Mouse (Mus musculus): ENCODE measurements around the gene Gm10799. TPM values are rescaled to one million over a fixed set of nuclear protein-coding genes. Genes with fewer than 3 reads are reported as not detected.
"Not testable (repeated sequence)": the region's sequence is repeated elsewhere in the genome, so short reads cannot be mapped to it uniquely, and the experiment has no call there.

Gene Gm10799
- not detected for total RNA-seq (2021)
- long read RNA-seq, experiment 1: 0 reads
- long read RNA-seq, experiment 2: 0 reads

DNA sequence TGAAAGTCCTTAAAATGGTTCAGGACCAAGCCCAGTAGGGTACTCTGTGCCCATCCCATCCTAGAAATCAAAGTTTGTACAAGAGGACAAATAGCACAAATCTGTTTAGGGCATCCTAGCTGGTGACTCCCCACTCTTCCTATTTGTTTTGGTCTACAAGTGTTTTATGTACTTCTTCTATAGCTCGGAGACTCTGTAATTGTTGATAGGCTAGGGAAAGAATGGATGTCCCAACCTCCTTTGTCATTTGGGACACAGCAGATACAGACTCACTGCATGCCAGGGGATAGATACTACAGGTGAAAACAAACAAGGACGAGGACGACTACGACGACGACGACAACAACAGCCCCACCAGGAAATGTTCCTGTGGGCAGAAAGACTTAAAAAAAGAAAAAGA is at the start of gene Gm10799:
TSS of gene Gm10799 (minus strand) at position 101 of the 400 bp plus-strand sequence.
- DNase-seq (ENCODE audit: low spot score in 2 of 2): not testable (repeated sequence)

DNA sequence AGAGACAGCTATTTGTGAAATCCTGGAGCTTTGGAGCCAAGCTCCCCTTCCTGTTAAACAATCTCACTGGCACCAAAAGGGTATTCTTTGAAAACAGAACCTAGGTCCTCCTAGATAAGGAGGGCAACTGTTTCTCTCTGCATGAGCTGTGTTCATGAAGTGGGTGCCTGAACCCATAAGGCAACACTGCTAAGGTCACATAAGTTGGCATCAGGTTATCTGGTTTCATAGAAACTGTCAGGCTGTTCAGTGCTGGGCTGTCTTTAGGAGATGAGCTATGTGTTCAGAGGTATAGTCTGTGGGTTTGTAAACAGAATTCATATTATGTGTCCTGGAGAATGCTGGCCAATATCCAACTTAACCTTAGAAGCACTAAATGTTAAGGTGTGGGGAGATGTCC is 48.8 kb upstream of the Gm10799 start:
- not testable (repeated sequence) for DNase-seq (ENCODE audit: low spot score in 2 of 2)

DNA sequence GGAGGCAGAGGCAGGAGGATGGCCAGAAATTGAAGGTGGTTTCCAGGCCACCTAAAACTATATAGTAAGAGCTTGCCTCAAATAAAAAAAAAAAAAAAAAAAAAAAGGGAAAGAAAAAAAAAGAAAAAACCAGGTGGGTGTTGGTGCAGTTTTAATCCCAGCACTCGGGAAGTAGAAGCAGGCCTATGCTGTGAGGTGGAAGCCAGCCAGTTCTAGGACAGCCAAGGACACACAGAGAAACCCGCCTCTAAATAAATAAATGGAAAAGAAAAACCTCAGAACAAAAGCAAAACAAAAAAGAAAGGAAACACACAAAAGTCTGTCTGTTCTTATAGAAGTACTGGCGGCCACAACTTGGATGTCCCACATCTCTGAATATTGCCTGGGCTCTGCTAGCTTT is 46.5 kb upstream of the Gm10799 start:
- DNase-seq (ENCODE audit: low spot score in 2 of 2): no peak

DNA sequence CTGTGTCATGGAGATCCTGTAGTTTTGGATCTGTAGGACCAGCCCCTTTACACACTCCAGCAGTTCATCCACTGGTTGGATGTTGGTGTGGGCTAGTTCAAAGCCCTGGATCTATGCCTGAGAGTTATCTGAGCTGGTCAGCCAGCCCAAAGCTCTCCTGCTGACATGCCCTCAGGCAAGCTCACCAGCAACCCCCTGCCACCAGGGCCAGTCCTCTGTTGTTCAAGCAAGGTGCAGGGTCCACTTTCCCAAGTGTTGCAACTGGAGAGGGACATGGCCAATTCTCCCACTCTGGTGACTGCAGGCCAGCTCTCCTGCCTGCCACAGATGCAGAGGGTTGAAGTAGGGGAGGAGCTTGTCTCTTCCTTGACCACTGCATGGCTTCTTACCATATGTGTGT is 45.2 kb upstream of the Gm10799 start:
- not testable (repeated sequence) for DNase-seq (ENCODE audit: low spot score in 2 of 2)

DNA sequence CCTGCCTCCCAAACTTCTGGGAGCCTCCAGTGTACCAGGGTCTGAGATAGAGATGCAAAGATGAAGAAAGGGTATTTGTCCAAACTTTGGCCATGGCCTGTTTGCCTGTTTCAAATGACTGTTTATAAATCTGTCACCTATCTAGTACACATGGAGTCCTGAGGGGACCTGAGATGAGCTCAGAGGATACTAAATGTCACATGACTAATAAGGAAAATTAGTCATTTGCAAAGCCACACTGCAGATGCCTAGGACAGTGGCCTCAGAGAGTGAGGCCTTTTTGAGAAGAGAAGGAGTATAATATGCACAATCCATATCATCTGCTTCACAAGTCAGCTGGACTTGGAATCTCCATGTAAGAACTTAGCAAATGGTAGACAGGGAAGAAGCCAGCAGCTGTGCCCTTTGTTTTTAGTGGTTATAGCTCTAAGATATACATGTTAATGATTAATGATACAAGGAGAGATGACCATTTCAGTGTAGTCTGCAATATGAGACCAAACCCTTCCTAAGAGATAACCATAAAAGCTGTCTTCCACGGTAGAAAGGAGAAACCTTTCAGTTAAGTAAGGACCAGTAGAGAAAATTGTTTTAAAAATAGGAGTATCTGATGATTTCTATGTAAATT is 42.9 kb upstream of the Gm10799 start:
- not testable (repeated sequence) for DNase-seq (ENCODE audit: low spot score in 2 of 2)

DNA sequence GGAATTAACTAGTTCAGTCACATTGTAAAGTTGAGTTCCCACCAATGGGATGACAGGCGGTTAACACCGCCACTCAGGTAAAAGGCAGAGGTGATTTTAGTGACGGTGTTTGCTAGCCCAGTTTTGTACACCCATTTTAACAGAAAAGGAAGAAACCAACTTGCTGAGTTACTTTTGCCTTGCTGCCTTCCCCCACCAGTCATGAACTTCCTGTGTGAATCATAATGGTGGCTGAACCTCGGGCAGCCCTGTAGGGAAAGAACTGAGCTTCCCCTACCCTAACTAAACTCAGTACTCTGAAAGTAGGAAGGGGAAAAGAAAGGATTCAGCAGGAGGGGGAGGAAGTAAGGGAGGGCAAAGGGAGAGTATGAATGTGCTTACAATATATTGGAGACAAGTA is 41.7 kb upstream of the Gm10799 start:
- DNase-seq (ENCODE audit: low spot score in 2 of 2): no peak

DNA sequence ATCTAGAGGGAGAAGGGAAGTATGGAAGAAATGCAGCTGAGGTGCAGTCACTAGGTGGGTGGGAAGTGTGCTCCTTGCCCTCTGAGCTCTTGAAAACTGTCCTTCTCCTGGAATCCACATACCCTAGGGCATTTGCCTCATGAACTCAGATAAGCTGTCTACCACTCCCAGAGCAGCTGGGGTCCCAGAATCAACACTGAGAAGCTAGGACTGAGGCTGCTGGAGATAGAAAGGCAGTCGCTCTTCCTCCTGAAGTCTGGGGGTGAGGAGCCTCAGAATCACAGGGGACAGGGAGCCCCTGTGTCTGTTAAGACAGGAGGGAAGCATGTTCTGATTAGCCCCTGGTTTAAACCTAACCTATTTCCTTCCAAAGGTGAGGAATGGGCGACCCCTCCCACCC is 41.2 kb upstream of the Gm10799 start:
- no peak for DNase-seq (ENCODE audit: low spot score in 2 of 2)

DNA sequence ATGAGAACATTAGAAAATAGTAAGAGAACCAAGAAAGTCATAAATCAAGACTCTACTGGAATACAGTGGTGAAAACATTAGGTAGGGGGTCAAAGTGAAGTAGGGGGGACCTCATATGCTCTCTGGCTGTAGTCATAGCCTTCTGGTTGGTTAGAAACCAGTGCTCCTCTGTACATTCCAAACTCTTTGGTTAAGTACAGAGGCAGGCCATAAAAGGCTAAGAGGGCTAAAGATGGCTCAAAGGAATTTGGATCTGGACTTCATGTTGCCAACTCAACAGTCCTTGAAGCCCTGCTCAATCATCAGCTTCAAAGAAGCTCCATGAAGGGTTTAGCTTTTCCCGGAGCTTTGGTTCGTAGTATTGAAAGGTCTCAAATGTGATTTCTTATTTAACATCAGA is 40.7 kb upstream of the Gm10799 start:
- DNase-seq (ENCODE audit: low spot score in 2 of 2): not testable (repeated sequence)

DNA sequence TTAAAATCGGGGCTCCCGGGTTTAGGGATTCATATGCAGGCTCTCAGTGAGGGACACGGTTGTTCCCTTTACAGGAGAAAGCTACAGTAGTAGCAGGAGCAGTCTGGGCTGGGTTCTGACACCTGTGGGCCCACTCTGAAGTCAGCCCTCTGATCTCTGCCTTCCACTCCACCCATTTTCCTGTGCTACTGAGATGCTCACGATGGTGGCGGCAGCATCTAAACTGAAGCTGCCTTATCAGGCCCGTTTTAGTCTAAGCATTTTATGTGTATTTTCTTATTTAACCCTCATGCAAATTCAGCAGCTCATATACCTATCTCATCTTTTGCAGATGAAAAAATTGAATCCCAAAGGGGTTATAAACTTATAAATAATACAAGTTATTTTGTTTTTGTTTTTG is 36.5 kb upstream of the Gm10799 start:
- DNase-seq (ENCODE audit: low spot score in 2 of 2): no peak

DNA sequence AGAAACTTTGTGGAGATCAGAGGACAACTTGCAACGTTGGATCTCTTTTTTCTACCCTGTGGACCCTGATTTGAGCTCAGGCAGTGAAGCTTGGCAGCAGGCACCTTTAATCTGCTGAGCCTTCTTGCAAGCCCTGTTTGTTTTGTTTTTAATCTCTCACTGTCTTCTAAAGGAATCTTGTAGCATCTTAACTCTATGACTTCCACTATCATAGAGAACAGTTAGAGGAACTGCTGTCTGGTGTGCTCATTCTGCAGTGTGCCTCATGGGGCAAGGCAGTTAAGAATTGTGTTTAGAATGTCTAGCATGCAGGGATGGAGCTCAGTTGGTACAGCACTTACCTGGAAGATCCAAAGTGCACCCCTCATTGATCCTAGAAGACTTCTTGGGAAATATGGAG is 31.6 kb upstream of the Gm10799 start:
- no peak for DNase-seq (ENCODE audit: low spot score in 2 of 2)

DNA sequence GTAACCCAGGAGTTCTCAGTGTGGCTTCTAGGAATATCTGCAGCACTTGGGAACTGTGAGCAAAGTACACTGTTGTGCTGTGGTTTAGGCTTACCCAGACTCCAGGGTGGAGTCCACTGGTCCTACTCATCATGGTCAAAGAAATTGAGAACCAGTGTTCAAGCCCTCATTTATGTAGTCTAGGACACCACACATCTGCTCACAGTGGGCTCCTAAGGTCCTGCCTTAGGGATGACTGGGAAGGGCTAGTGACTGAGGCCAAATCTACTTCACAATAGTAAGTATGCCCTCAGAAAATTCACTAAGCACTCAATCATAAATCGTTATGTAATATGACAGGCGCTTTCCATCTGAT is 30.9 kb upstream of the Gm10799 start:
- no peak for DNase-seq (ENCODE audit: low spot score in 2 of 2)

DNA sequence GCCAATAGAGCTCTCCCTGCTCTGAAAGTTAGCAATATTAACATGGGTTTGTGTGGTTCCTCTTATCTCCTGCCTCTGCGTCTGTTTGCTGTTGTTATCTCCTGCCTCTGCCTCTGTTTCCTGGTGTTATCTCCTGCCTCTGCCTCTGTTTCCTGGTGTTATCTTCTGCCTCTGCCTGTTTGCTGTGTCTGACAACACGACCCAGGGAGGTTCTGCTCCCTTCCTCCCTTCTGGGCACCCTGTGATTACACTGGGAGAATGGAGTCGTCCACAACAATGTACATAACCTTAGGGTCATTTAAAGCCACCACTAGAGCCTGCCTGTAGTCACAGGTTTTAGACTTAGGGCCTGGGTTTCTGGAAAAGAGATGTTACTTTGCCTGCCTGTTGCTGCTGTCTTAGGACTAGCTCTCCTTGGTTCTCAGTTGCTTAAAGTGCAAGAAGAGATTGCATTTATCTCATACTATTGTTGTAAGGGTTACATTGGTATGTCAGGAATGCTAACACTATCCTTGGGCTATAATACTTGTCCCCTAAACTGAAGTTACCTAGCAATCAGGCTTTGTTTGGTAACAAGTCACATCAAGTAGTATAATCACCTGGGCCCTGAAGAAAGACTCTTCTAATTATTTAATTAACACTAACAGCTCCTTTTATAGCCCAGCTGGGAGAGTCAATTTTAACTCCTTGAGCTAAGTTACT is 30.3 kb upstream of the Gm10799 start:
- no peak for DNase-seq (ENCODE audit: low spot score in 2 of 2)

DNA sequence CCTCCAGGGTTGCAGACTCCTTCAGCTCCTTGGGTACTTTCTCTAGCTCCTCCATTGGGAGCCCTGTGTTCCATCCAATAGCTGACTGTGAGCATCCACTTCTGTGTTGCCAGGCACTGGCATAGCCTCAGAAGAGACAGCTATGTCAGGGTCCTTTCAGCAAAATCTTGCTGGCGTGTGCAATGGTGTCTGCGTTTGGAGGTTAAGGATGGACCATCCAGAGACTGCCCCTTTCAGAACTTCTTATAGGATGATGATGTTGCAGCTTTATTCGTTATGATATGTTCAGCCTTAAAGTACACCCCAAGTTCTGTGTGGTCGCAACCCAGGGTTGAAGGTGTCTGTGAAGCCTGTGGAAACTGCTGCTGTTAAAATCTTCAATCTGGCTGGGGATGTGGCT is 29.0 kb upstream of the Gm10799 start:
- not testable (repeated sequence) for DNase-seq (ENCODE audit: low spot score in 2 of 2)

DNA sequence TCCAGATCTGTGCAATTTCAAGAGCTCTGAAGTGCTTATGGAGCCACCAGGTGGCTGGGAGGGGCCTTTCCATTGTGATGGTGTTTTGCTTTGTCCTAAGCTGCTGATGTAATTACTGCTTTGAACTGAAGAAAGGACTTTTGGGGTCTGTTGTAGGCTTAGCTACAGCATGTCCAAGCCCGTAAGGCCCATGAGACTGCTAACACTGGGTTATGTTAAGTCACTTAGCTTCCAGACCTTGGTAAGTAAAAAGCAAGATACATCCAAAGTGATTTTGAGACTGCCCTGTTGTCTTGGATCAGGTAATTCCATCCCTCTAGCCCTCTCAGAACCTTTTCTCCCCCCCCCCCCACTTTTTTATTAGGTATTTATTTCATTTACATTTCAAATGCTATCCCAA is 28.4 kb upstream of the Gm10799 start:
- not testable (repeated sequence) for DNase-seq (ENCODE audit: low spot score in 2 of 2)

DNA sequence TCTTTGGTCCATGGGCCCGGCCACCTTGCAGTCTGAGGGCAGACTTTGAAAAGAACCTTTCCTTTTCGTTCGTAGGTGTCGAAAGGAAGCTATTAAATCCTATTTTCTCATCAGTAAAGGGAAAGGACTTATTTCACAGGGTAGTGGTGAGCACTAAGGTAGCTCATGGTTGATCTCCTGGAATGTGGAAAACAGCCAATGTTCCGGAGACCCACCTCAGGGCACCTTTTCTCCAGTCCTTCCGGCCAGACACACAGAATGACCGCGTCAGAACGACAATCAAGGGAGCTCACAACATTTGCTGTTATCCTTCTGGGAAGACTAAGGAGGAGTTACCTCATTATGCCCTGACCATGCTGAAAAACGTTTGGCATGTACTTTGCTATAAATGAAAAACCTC is 27.9 kb upstream of the Gm10799 start:
- no peak for DNase-seq (ENCODE audit: low spot score in 2 of 2)

DNA sequence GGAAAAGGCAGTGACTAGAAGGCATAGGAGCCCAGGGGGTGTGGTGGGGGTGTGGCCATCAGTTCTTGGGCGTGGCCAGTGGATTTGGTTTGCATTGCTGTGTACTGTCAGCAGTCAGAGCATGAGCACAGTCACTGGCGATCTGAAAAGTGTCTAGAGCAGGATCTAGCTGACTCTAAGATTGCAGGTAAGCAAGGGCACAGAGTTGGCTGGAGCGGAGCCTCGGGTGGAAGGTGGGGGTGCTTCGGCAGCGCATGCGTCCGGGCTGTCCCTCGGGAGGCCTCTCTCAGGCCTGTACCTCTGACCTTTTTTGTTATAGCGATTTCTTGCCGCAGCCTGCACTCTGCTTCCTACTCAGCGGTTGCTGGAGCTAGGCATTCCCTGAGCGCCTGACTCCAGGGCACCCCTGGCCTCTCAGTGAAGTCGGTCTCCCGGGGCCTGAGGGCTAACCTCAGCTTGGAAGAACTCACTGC is 27.4 kb upstream of the Gm10799 start, which contains the start of gene Cd59a:
TSS of gene Cd59a (plus strand) at position 61 of the 473 bp plus-strand sequence.
- DNase-seq (ENCODE audit: low spot score in 2 of 2): peak; percentile 39 to 54

DNA sequence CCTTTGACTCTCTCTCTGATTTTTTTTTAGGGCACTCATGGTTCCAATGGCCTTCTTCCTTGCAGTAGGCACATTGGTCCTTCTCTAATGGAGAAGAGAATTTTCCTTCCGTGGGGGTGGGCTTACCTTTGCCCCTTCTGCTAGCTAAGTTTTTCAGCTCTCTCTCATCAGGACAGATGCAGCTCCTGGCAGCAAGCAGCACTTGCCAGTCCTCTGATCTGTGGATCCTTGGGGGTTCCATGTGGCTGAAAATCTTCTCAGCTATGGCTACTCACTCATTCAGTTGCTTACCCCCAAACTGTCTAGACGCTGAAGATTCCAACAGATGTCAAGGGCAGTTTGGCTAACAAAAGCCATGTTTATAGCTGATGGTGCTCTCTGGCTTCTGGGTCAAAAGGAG is 25.0 kb upstream of the Gm10799 start:
- no peak for DNase-seq (ENCODE audit: low spot score in 2 of 2)

DNA sequence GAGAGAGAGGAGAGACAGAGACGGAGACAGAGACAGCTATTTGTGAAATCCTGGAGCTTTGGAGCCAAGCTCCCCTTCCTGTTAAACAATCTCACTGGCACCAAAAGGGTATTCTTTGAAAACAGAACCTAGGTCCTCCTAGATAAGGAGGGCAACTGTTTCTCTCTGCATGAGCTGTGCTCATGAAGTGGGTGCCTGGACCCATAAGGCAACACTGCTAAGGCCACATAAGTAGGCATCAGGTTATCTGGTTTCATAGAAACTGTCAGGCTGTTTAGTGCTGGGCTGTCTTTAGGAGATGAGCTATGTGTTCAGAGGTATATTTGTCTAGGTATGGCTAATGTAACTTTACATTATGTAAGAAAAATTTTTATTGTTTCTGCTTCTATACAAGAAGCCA is 19.2 kb upstream of the Gm10799 start:
- DNase-seq (ENCODE audit: low spot score in 2 of 2): not testable (repeated sequence)

DNA sequence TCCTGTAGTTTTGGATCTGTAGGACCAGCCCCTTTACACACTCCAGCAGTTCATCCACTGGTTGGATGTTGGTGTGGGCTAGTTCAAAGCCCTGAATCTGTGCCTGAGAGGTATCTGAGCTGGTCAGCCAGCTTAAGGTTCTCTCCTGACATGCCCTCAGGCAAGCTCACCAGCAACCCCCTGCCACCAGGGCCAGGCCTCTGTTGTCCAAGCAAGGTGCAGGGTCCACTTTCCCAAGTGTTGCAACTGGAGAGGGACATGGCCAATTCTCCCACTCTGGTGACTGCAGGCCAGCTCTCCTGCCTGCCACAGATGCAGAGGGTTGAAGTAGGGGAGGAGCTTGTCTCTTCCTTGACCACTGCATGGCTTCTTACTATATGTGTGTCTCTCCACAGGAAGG is 15.7 kb upstream of the Gm10799 start:
- DNase-seq (ENCODE audit: low spot score in 2 of 2): not testable (repeated sequence)

DNA sequence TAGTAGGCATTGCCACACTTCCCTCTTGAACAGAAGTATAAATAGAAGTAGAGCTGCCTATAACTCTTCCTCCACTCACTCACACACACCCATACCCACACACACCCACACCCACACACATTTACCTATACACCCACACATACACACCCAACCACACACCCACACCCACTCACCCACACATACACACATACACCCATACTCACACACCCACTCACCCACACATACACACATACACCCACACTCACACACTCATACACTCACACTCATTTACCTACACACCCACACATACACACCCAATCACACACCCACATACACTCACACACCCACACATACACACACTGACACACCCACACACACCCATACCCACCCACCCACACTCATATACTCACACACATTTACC is 14.1 kb upstream of the Gm10799 start:
- DNase-seq (ENCODE audit: low spot score in 2 of 2): no peak

DNA sequence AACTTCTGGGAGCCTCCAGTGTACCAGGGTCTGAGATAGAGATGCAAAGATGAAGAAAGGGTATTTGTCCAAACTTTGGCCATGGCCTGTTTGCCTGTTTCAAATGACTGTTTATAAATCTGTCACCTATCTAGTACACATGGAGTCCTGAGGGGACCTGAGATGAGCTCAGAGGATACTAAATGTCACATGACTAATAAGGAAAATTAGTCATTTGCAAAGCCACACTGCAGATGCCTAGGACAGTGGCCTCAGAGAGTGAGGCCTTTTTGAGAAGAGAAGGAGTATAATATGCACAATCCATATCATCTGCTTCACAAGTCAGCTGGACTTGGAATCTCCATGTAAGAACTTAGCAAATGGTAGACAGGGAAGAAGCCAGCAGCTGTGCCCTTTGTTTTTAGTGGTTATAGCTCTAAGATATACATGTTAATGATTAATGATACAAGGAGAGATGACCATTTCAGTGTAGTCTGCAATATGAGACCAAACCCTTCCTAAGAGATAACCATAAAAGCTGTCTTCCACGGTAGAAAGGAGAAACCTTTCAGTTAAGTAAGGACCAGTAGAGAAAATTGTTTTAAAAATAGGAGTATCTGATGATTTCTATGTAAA is 13.2 kb upstream of the Gm10799 start:
- DNase-seq (ENCODE audit: low spot score in 2 of 2): not testable (repeated sequence)

DNA sequence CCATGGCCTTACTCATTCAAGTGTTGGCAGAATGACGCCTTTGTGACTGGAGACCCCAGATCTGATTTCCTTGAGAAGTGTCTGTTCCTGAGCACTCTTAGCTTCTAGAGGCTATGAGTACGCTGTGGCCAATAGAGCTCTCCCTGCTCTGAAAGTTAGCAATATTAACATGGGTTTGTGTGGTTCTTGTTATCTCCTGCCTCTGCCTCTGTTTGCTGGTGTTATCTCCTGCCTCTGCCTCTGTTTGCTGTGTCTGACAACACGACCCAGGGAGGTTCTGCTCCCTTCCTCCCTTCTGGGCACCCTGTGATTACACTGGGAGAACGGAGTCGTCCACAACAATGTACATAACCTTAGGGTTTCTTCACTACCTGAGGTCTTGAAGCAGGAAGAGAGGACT is 9.9 kb upstream of the Gm10799 start:
- not testable (repeated sequence) for DNase-seq (ENCODE audit: low spot score in 2 of 2)

Measured in adrenal gland, postnatal 4 days (tissue).